Mouse (Mus musculus) adrenal gland (tissue): Measurements from ENCODE around the gene Zbtb22.

Experiments
- intact Hi-C: fragments of 180-260 bp; cut with DNase I; formaldehyde crosslinking; loops from one replicate; pipeline ENCODE4 v1.15.1; 2025

Gene Zbtb22

DNA sequence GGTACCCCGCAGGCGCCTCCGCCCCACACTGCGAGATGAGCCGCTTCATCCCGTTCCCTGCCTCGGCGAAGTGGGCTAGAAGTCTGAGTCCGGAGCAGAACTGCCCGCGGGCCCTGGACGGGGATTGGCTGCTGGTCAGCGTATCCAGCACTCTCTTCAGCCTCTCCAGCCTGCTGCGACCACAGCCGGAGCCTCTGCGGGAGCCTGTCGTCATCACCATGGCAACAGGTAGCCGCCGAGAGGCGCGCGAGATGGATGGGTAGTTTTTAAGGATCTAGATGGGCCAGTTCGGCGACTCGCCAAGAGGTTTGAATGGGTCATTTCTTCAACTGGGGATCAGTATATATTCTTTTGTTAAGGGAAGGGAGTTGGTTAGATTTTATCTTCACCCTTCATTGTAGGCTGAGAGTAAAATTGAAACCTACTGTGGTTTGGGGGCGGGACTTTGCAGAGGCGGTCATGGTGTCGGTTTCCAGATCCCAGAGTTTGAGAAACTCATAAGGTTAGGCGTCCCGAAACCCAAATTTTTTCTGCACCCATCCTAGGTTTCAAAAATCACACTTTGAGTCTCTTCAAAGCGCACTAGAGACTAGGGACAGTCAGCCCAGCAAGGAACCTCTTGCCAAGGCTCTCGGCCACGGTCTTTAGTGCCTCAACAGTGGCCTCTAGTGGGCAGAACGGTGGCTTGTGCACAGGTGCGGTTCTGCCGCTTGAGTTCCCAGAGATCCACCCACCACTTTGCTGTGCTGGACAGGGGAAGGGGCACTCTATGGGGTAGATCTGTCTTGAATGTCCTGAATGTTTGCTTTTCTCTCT lies 4.8 kb downstream of the Zbtb22 start:
- intact Hi-C loops: no loop called here

DNA sequence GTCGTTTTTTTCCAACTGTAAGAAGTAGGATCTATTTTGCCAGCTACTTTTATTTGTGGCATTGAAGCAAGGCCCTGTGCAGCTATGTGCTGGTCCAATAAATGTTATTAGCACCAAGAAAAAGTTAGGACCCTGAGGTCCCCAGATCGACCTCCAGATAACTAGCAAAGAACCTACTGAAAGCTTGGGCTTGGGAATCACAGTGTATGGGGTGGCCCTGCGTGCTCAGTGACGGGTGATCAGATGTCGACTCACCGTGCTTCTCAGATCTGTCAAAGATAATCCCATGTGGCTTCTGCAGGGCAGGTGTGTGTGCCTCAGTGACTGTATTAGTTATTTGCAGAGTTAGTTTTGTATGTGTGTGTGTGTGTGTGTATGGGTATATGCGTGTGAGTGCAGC lies 5.7 kb downstream of the Zbtb22 start:
- intact Hi-C loops: no loop called here

DNA sequence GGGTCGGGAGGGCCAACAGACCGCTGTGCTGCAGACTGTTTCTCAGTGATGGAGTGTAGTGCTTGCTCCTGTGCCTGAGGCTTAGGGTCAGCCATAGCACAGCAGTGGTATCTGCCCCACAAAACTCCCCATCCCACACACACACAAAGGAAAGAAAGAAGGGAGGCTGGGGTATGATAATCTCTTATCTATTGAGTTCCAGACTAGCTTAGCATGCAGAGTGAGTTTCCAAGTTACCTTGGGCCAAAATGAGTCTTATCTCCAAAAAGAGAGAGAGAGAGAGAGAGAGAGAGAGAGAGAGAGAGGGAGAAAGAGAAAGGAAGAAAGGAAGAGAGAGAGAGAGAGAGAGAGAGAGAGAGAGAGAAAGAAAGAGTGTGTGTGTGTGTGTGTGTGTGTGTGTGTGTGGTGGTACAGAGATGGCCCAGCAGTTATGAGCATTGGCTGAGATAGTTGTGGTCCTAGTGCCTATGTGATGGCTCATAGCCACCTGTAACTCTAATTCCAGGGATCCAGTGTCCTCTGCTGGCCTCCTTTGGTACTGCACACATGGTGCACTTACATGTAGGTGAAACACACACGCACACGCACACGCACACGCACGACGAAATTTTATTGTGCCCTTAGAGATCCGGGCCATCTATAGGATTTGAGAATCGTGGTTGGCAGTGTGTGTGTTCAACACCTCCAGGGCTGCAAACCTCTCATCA lies 9.0 kb downstream of the Zbtb22 start:
- intact Hi-C loops: no loop called here

DNA sequence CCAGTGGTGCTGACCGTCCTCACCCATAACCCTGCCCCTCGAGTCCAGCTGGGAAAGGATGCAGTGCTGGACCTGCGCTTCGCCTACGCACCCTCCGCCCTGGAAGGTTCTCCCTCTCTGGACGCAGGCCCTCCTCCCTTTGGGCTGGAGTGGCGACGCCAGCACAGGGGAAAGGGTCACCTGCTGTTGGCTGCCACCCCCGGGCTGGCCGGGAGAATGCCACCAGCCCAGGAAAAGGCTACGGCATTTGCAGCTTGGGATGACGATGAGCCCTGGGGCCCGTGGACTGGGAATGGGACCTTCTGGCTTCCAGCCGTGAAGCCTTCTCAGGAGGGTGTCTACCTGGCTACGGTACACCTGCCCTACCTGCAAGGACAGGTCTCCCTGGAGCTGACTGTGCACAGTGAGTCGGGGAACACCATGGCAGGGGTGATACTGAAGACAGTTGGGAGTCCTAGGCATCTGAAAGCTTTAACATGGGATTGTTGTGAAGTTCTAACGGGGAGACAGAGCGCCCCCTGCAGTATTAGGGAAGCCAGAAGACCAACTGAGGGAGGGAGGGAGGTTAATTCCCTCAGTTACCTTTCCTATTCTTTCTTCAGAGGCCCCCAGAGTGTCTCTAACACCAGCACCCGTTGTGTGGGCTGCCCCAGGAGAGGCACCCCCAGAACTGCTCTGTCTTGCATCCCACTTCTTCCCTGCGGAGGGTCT lies 9.9 kb downstream of the Zbtb22 start:
- intact Hi-C loops: no loop called here

DNA sequence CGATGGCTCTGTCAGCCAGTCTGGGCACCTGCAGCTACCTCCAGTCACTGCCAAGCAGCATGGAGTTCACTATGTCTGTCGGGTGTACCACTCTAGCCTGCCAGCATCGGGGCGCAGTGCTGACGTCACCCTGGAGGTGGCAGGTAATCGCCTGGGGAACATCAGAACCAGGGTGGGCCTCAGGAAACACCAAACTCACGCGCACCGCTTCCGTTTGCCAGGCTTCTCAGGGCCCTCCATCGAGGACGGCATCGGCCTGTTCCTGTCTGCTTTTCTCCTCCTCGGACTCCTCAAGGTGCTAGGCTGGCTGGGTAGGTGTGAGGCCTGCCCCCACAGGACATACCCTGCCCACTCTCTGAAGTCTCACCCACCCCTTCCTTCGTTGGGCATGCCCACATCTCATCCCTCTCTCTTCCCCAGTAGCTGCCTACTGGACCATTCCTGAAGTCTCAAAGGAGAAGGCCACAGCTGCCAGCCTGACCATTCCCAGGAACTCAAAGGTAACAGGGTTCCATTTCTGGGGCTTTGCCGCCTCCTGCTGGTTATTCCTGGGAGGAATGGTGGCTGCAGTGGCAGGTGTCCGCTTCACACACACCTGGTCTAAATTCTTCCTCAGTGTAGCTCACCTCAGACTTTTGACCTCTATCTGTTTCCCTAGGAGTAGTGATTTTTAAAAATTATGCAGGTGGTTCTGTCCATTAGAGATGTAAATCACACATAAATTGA lies 10.7 kb downstream of the Zbtb22 start:
- intact Hi-C loops: no loop called here

DNA sequence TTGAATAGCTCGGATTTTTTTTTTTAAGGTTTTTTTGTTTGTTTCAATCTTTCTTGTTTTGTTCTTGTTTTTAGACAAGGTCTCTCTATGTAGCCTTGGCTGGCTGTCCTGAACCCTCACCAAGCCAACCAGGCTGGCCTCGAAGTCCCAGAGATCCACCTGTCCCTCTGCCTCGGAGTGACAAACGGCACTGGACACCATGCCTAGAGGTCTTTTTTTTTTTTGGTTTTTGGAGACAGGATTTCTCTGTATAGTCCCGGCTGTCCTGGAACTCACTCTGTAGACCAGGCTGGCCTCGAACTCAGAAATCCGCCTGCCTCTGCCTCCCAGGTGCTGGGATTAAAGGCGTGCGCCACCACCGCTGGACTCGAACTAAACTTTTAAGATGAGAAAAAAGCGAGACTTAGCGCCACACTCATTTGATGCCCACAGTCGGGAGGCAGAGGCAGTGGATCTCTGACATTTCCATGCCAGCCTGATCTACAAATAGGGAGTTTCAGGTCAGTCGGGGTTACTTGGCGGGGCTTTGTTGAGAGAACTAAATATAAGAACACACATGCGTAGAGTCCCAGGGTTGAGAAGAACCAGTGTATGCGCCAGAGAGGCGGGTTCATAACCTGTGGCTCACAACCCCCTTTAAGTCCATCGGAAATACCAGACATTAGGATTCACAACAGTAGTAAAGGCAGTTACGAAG lies 12.7 kb downstream of the Zbtb22 start:
- intact Hi-C loops: no loop called here

DNA sequence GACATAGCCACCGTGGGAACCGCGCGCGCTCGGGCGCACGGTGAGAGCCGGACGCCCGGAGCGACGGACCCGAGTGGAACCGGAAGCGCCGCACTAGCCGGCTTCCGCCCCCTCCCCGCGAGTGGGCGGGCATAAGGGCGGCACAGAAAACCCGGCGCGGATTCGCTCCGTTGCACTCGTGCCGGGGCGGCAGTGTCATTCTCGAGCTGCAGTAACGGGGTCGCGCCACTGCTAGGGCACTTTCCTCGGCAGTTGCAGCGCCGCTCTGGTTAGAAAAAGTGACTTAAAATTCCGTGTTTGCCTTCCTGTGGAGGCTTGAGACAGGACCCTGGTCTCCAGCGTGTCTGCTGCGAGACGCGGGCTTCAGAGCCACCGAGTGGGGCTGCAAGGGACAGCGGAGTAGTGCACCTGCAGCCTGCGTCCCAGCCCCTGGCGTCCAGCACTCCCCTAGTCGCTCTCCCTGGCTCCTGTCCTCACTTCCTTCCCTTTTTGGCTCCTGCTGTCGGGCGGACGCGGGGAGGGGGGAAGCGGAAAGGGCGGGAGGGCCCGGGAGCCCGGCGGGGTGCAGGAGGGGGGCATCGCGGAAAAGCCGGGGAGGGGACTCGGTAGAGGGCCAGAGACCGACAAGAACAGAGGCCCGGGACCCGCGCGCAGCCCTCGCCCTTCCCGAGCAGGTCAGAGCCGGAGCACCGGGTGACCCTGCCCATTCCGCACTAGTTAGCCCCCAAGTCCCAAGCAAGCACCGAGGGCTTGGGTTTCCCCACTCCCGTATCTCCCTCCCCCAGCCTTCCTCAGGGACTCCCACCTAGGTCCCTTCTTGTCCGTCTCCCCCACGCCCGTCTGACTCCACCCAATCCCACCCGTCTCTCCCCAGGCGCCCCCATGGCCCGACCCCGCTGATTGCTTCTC lies 13.9 kb downstream of the Zbtb22 start, which contains the start of gene Rgl2:
Gene Rgl2, plus strand, starts transcription at position 173 of the 909 bp plus-strand sequence.
- intact Hi-C loops: no loop called here

DNA sequence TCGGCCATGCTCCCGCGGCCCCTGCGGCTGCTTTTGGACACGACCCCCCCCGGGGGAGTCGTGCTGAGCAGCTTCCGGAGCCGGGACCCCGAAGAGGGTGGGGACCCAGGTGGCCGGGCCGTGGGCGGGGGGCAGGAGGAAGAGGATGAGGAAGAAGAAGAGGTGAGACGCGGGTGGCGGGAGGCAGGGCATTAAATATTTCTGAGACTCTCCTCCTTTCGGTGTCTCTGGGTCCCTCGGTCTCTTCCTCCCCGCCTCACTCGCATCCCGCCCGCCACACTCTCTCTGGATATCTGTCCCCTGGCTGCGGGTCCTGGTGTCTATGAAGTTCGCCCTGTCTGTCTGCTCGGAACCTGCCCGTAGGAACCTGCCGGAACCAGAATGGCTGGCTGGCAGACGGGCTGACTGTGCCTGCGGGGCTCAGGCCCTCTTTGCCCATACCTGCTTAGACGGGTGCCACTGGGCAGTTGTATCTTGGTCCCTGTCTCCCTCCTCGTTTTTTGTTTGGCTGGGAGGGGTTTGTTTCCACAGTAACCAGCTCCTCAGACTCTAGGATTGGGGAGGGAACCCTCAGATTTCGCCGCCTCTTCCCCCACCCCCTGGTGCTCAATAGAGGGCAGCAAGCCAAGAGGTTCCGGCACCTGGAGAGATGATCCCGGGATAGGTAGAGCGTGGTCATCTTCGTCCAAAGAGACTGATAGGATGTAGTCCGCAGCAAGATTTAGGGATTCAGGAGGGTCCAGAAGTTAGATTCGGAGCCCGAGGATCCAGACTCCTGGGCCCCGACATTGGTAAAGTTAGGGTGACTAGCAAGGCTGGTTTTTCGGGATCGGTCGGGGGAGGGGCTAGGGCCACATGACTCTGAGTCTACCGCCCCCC lies 14.8 kb downstream of the Zbtb22 start:
- intact Hi-C loops: no loop called here

DNA sequence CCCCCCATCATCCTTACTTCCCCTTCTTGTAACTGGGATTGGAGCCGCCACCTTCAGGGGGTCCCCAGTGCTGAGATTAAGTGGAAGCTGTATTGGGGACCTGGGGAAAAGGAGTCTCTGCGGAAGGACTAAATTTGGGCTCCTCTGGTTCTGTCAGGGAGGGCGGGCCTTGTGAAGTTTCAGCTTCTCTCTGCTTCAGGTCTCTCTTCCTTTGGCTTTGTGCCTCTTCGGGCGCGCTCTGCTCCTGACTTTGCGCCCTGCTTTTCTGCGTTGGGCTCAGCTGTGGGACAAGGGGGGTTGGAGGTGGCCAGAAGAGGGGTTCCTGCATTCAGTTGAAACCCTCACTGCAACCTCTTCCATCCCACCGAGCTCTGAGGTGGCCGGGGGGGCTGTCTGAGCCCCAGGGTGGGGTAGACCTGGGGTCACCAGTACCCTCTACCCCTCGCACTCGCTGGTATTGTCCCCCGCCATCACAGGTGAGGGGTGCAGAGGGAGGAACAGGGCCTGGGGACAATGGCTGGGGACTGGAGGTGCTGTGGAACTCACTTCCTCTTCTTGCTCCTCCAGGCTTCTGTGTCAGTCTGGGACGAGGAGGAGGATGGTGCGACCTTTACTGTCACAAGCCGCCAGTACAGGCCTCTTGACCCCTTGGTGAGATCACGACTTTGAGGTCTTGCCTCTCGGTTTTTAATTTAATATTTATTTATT lies 15.6 kb downstream of the Zbtb22 start:
- intact Hi-C loops: no loop called here

DNA sequence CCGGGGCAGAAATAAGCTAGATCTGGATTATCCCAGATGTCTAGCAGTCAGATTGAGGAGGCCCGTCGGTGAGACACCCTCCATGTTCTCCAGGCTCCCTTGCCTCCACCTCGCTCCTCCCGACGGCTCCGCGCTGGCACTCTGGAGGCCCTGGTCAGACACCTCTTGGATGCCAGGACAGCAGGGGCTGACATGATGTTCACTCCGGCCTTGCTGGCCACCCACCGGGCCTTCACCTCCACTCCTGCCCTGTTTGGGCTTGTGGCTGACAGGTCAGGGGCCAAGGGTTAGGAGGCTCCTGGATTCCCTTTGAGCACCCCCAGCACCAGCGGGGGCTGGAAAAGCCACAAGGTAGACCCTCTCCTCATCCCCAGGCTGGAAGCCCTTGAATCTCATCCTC lies 16.2 kb downstream of the Zbtb22 start:
- intact Hi-C loops: no loop called here

DNA sequence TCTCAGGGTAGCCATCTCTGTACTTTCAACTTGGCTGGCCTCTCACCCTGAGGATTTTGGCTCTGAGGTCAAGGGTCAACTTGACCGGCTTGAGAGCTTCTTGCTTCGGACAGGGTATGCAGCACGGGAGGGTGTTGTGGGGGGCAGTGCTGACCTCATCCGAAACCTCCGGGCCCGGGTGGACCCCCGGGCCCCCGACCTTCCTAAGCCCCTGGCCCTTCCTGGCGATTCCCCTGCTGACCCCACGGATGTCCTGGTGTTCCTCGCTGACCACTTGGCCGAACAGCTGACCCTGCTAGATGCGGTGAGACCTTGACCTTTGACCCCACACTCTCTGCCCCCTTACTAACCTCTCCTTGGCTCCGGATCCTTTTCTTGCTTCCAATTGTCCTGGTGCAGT lies 16.7 kb downstream of the Zbtb22 start:
- intact Hi-C loops: no loop called here

DNA sequence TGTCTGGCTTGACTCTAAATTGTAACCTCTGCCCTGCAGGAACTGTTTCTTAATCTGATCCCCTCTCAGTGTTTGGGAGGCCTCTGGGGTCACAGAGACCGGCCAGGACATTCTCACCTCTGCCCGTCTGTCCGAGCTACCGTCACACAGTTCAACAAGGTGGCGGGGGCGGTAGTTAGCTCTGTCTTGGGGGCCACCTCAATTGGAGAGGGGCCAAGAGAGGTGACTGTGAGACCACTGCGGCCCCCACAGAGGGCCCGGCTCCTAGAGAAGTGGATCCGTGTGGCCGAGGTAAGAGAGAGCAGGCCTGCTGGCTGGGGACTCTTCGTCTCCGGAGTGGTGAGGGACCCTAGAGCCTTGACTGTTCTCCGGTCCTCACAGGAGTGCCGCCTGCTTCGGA lies 17.3 kb downstream of the Zbtb22 start:
- intact Hi-C loops: no loop called here

DNA sequence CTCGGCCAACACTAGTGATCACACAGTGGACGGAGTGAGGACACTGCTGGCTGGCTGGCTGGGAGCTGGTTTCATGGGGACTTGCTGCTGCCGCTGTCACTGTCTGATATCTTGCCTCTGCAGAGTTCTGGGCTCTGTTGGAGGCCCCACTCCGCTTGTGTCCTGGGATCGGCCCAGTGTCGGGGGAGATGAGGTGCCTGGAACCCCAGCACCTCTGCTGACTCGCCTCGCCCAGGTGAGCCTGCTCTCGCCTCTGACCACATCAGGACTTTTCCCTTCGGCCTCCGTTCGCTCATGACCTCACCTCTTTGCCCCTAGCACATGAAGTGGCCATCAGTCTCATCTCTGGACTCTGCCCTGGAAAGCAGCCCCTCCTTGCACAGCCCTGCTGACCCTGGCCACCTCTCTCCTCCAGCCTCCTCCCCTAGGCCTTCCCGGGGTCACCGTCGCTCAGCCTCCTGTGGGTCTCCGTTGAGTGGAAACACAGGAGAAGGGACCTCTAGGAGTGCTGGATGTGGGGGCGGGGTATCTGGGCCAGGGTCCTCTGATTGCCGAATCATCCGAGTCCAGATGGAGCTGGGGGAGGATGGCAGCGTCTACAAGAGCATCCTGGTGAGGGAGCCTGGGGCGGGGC lies 19.8 kb downstream of the Zbtb22 start:
- intact Hi-C loops: no loop called here

DNA sequence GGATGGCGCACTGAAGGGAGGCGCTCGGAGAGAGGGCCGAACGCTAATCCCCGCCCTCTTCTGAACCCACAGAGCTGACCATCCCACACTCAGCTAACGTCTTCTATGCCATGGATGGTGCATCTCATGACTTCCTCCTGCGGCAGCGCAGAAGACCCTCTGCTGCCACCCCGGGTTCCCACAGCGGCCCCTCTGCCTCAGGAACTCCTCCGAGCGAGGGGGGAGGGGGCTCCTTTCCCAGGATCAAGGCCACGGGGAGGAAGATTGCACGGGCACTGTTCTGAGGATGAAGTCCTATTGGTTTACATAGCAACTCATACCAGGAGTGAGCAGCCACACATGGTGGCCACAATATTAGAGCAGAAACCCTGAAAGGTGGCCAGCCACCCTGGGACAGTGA lies 21.3 kb downstream of the Zbtb22 start:
- intact Hi-C loops: no loop called here

DNA sequence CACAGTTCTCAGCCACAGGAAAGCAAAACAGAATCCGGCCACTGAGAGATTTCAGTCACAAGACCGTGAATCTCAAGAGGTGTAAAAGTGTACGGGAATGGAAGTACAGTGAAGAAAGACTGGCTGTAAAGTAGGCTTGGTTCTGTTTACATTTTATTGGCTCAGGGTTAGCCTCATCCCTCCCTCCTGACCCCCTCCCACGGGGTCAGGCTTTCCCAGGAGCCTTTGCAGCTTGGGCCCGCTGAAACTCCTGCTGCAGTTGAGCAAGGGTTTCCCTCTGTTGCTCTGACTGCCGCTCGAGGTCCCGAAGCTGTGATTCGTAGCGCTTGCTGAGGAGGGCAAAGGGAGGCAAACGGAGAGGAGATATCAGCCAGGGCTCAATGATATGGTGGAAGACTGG lies 23.1 kb downstream of the Zbtb22 start:
- intact Hi-C loops: no loop called here

DNA sequence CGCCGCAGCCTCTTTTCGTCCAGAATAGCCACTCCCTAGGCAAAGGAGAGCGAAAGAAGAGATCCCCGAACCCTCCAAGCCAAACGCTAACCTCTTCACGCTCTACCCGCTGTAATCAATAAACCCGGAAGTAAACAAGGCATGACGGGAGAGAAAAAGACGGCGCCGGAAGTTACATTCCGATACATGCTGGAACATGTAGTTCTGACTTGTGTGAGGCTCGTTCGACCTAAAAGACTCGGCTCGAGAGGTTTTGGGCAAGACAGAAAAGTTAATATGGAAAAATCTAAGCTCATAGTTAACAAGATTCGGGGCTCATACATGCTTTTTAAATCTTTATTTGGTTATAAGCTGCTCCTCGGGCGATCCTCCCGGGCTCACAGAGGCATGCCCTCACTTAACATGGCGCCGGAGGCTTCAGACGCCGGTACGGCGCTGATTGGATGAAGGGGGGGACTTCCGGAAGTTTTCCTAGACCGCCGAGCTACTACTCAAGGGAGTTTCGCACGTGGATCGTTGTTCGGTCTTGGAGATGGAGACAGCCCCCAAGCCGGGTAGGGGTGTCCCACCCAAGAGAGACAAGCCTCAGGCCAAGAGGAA lies 24.6 kb downstream of the Zbtb22 start, which contains the start of the genes Pfdn6 and Wdr46:
Gene Pfdn6, minus strand, starts transcription at position 138 of the 600 bp plus-strand sequence.
Gene Wdr46, plus strand, starts transcription at position 455 of the 600 bp plus-strand sequence.
- intact Hi-C loops: no loop called here

DNA sequence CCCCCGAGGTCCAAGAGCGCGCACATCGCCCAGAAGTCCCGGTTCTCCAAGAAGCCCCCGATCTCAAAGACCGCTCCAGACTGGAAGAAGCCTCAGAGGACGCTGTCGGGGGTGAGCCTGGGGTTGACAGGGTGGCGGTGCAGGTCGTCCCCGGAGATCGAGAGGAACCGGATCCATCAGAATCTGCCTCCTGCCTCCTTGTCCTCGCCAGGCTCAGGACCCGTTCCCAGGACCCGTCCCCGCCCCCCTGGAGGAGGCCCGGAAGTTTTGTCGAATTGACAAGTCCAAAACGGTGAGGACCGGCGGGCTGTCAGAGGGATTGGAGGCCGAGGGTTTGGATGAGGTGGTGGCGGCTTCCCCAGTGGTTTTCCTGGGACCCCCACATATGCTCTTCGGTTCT lies 25.3 kb downstream of the Zbtb22 start:
- intact Hi-C loops: no loop called here
